Mouse (Mus musculus) liver, adult 2 months (tissue): ENCODE measurements around the gene Slc29a1. TPM values are rescaled to one million over a fixed set of nuclear protein-coding genes. Genes with fewer than 3 reads are reported as not detected.
"Not testable (repeated sequence)": the region's sequence is repeated elsewhere in the genome, so short reads cannot be mapped to it uniquely, and the experiment has no call there.

Experiments
- DNase-seq: peaks from one replicate; pipeline ENCODE4 v3.0.0-alpha.2; 2011; ENCODE audit warnings: low read depth, low spot score; ENCODE audit errors: extremely low read depth
- H3K27ac ChIP-seq: fragments of 200-500 bp; replicated peaks from 2 replicates; pipeline ENCODE4 v1.5.1; 2012; ENCODE audit warnings: low read depth, mild to moderate bottlenecking, control low read depth, inconsistent platforms, low read length; ENCODE audit not compliant: insufficient read depth
- H3K27me3 ChIP-seq: fragments of 200-500 bp; 2 replicates; pipeline ENCODE4 v1.6.1; 2012; ENCODE audit warnings: mild to moderate bottlenecking, moderate library complexity, low read length, inconsistent platforms; ENCODE audit not compliant: control insufficient read depth, insufficient read depth
- H3K36me3 ChIP-seq: fragments of 200-500 bp; 2 replicates; pipeline ENCODE4 v1.6.1; 2012; ENCODE audit warnings: low read length, inconsistent platforms; ENCODE audit not compliant: control insufficient read depth, insufficient read depth
- H3K4me1 ChIP-seq: fragments of 200-500 bp; 2 replicates; pipeline ENCODE4 v1.6.1; 2011; ENCODE audit warnings: low read length; ENCODE audit not compliant: control insufficient read depth, insufficient read depth
- H3K4me3 ChIP-seq: fragments of 200-500 bp; 2 replicates; pipeline ENCODE4 v1.5.1; 2011; ENCODE audit warnings: low read depth, mild to moderate bottlenecking, control low read depth, low read length, moderate library complexity; ENCODE audit not compliant: insufficient read depth
- H3K79me2 ChIP-seq: fragments of 200-500 bp; 2 replicates; pipeline ENCODE4 v1.6.1; 2012; ENCODE audit warnings: inconsistent platforms, mild to moderate bottlenecking, low read length, moderate library complexity; ENCODE audit not compliant: control insufficient read depth, insufficient read depth
- H3K9ac ChIP-seq: fragments of 200-500 bp; 2 replicates; pipeline ENCODE4 v1.6.1; 2012; ENCODE audit warnings: low read depth, mild to moderate bottlenecking, control low read depth, inconsistent platforms, low read length
- CTCF ChIP-seq: fragments of 200-500 bp; IDR thresholded peaks from 2 replicates; pipeline ENCODE4 v1.5.1; 2011; ENCODE audit warnings: low read depth, low read length, control low read depth
- POLR2A ChIP-seq: fragments of 200-500 bp; IDR thresholded peaks from 2 replicates; pipeline ENCODE4 v1.6.1; 2011; ENCODE audit warnings: low read length, control low read depth; ENCODE audit not compliant: insufficient read depth; ENCODE audit errors: extremely low read depth
- WGBS: fragments of 180-500 bp; shearing (Covaris S2); methylation state at CpG from one replicate; pipeline ENCODE4 v1.1.7; 2018; 5-methylcytosine and 5-hydroxymethylcytosine counted together
- polyA plus RNA-seq: library from polyadenylated mRNA; depleted of rRNA; stranded (reverse); fragments of >200 nt; gene quantifications from 2 replicates; pipeline ENCODE4 v1.2.3, GENCODE M21; 2012
- total RNA-seq: library from RNA; depleted of rRNA; stranded (reverse); fragments of >200 nt; gene quantifications from 2 replicates; pipeline ENCODE4 v1.2.3, GENCODE M21; 2014

Gene Slc29a1
- total and polyA plus RNA-seq, 2 experiments: 220 to 618 TPM

DNA sequence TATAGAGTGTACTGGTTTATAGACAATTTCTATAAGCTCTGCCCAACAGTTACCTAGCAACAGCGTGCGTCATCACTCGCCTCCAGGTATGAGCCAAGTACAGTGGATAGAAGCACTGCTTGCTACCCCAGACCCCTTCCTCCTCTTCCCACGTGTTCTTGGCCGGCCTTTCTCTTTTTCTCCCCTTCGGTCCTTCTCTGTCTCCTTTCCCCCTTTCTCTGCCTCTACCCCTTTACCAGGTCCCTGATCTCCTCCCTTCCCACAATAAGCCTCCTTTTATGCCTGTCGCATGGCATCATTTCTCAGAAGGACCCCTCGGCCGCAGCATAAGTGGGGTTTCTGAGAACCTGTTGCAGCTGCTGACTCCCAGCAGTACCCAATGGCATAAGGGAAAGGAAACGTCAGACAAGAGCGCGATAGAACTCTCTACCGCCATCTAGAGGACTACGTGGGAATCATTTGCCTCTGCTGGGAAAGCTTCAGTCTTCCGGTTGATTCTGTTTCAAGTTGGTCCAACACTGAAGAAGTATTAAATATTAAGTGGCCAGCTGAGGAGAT lies 27.2 kb upstream of the Slc29a1 start:
- Histone ChIP-seq H3K4me3 (no peak overlapping the region), H3K27me3 (no peaks in the 10 kb centered on the region), H3K9ac (peak overlapping the region; percentile 59), H3K4me1 (peaks cover 11% of the 10 kb centered on the region), H3K27ac (no peak overlapping the region), H3K79me2 (no peaks in the 10 kb centered on the region), H3K36me3 (no peaks in the 10 kb centered on the region)
- WGBS: 30% methylated on average over 15 of the region's 15 CpGs
- peak; percentile 78 for DNase-seq
- no peak for TF ChIP-seq POLR2A
- peak; percentile 68 for TF ChIP-seq CTCF

DNA sequence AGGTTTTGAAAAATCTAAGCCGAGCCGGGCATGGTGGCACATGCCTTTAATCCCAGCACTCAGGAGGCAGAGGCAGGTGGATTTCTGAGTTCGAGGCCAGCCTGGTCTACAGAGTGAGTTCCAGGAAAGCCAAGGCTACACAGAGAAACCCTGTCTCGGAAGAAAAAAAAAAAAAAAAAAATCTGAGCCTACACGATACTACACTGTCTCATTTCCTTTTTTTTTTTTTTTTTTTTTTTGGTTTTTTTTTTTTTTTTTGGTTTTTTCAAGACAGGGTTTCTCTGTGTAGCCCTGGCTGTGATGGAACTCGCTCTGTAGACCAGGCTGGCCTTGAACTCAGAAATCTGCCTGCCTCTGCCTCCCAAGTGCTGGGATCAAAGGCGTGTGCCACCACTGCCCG lies 24.0 kb upstream of the Slc29a1 start:
- not testable (repeated sequence) for H3K4me1 ChIP-seq, H3K4me3 ChIP-seq, H3K79me2 ChIP-seq, H3K27ac ChIP-seq, DNase-seq, H3K36me3 ChIP-seq, H3K27me3 ChIP-seq, H3K9ac ChIP-seq
- WGBS: 91% methylated on average over 8 of the region's 8 CpGs

DNA sequence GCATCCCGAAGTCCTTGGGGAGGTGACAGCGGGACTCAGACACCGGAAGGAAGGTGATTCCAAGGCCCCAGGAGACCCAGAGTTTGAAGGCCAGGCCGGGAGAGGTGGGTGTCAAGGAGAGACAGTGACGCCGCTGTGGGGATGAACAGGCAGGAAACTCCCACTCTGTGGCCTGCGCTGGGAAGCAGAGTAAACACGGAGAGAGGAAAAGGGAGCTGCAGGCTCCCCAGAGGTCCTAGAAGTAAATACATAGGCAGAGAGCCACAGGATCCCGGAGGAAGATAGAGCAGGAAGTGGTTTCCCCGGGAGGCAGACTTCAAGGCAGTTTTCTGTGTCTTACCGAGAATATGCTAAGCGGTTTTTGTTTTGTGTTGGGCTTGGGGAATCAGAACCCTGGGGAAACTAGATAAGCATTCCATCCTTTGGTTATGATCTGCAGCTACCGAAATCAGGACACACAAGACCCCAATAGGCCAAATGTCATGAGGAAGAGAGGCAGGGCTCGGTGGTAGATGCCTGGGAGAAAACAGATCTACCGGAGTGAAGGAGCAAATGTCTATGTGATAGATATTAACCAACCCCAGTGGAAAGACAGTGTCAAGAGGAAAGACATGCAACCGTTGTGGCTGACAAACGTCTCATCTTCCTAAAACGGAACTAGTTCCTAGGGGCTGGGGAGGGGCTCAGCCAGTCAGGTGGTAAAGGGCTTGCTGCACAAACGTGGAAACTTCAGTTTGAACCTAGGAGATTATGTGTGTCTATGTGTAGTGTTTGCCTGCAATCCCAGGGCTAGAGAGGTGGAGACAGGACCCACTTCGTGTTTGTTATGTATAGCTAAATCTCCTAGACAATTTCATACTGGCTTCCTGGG lies 20.2 kb upstream of the Slc29a1 start:
- peak overlapping the region; percentile 60 for H3K9ac ChIP-seq
- H3K36me3 ChIP-seq: no peaks in the 10 kb centered on the region
- peak overlapping the region; percentile 47 for H3K4me3 ChIP-seq
- WGBS: 52% methylated on average over 20 of the region's 20 CpGs
- TF ChIP-seq POLR2A (no peak), CTCF (no peak)
- H3K27ac ChIP-seq: peak overlapping the region; percentile 69
- no peak for DNase-seq
- H3K27me3 ChIP-seq: no peaks in the 10 kb centered on the region
- no peaks in the 10 kb centered on the region for H3K79me2 ChIP-seq
- no peaks in the 10 kb centered on the region; the same call in 1 of the 2 replicates for H3K4me1 ChIP-seq

DNA sequence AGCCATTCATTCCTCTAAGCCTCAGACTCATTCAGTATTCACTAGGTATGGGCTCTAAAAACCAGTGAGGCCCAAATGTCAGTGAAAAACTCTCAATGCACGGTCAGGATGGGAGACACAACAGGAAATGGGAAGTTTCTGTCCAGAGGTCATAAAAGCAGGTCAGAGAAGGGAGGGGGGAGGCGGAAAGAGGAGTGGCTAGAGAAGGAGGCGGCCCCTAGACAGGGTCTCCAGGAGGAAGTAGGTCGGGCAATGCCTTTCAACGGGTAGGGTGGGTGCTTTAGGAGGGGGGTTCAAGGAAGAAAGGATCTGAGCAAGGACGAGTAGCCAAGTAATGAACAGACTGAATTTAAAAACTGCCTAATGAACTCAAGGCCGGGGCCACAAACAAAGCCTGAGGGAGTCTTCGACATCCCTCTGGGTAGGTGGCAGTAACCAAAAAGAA lies 19.6 kb upstream of the Slc29a1 start:
- H3K27me3 ChIP-seq: no peaks in the 10 kb centered on the region
- no peaks in the 10 kb centered on the region; the same call in 1 of the 2 replicates for H3K4me1 ChIP-seq
- H3K36me3 ChIP-seq: no peaks in the 10 kb centered on the region
- H3K4me3 ChIP-seq: peak overlapping the region; percentile 47
- DNase-seq: peak; percentile 31
- H3K79me2 ChIP-seq: no peaks in the 10 kb centered on the region
- TF ChIP-seq POLR2A: no peak
- no peak for TF ChIP-seq CTCF
- 42% methylated on average over 8 of the region's 8 CpGs for WGBS
- H3K9ac ChIP-seq: peak overlapping the region; percentile 18
- peak overlapping the region; percentile 69 for H3K27ac ChIP-seq

DNA sequence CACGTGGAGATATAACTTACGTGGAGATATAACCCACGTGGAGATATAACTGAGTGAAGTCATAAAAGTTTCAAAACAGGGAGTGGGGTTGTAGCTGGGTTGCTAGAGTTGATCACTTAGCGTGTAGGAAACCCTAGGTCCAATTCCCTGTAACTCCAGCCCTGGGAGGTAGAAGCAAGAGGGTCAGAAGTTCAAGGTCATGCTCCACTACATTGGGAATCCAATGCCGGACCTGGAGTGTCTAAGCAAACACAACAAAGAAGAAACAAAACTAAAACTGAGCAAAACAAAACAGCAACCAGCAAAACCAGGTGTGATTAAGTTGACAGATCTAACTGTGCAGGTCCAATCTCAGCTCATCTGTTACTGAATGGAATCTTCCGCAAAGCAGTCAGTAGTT lies 18.2 kb upstream of the Slc29a1 start:
- 80% methylated on average over 6 of the region's 6 CpGs for WGBS
- TF ChIP-seq CTCF (no peak), POLR2A (no peak)
- Histone ChIP-seq H3K36me3 (no peaks in the 10 kb centered on the region), H3K79me2 (no peaks in the 10 kb centered on the region), H3K27me3 (no peaks in the 10 kb centered on the region), H3K4me3 (no peak overlapping the region), H3K9ac (no peak overlapping the region), H3K4me1 (no peaks in the 10 kb centered on the region; the same call in 1 of the 2 replicates), H3K27ac (no peak overlapping the region)
- no peak for DNase-seq

DNA sequence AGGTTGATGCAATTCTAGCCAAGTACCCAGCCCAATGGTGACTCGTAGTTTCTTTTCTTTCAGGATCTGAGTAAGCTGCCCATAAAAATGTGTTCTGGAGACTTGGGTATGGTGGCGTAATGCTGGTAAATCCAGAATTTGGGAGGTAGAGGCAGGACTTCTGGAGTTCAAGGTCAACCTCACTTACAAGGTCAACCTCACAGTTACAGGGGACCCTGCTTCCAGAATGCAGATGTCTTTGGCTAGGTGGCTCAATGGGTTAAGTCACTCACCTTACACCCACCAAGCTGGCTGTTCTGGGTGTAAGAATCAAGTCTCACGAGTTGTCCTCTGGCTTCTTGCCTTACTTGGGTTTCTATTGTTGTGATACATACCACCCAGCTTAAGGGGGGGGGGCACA lies 17.3 kb upstream of the Slc29a1 start:
- 93% methylated on average over 3 of the region's 3 CpGs for WGBS
- no peak for DNase-seq

More for the DNA sequence above, 17.3 kb upstream of the Slc29a1 start:
- H3K4me3 ChIP-seq: no peak overlapping the region
- H3K27ac ChIP-seq: no peak overlapping the region
- H3K36me3 ChIP-seq: no peaks in the 10 kb centered on the region
- H3K4me1 ChIP-seq: peaks cover 2% of the 10 kb centered on the region
- TF ChIP-seq CTCF: no peak
- TF ChIP-seq POLR2A: no peak
- H3K27me3 ChIP-seq: no peaks in the 10 kb centered on the region
- no peaks in the 10 kb centered on the region for H3K79me2 ChIP-seq
- no peak overlapping the region for H3K9ac ChIP-seq
